Mouse (Mus musculus) kidney, embryonic 15.5 days (tissue): Measurements from ENCODE around the gene Stx1b. TPM values are rescaled to one million over a fixed set of nuclear protein-coding genes. Genes with fewer than 3 reads are reported as not detected.

Experiments
- ATAC-seq: fragments of 200-750 bp; cut with Nextera tagmentation; replicated peaks from 2 replicates; pipeline ENCODE4 v1.8.0; 2017; ENCODE audit warnings: moderate TSS enrichment; ENCODE audit not compliant: low FRiP score
- H3K27ac ChIP-seq: fragments of 300-500 bp; sonication (generic); 2 replicates; pipeline ENCODE4 v1.5.1; 2015; ENCODE audit warnings: mild to moderate bottlenecking, inconsistent platforms
- H3K27me3 ChIP-seq: fragments of 300-500 bp; sonication (generic); 2 replicates; pipeline ENCODE4 v1.6.1; 2015; ENCODE audit warnings: inconsistent platforms
- H3K36me3 ChIP-seq: fragments of 300-500 bp; sonication (generic); 2 replicates; pipeline ENCODE4 v1.6.1; 2015; ENCODE audit warnings: inconsistent platforms
- H3K4me1 ChIP-seq: fragments of 300-500 bp; sonication (generic); 2 replicates; pipeline ENCODE4 v1.6.1; 2015; ENCODE audit warnings: inconsistent platforms
- H3K4me2 ChIP-seq: fragments of 300-500 bp; sonication (generic); 2 replicates; pipeline ENCODE4 v1.6.1; 2015; ENCODE audit warnings: moderate library complexity, mild to moderate bottlenecking, inconsistent platforms
- H3K4me3 ChIP-seq: fragments of 300-500 bp; sonication (generic); replicated peaks from 2 replicates; pipeline ENCODE4 v1.5.1; 2015; ENCODE audit warnings: mild to moderate bottlenecking, inconsistent platforms
- H3K9ac ChIP-seq: fragments of 300-500 bp; sonication (generic); 2 replicates; pipeline ENCODE4 v1.6.1; 2015; ENCODE audit warnings: mild to moderate bottlenecking, inconsistent platforms
- H3K9me3 ChIP-seq: fragments of 300-500 bp; sonication (generic); replicated peaks from 2 replicates; pipeline ENCODE4 v1.6.1; 2016; ENCODE audit warnings: inconsistent platforms
- WGBS: fragments of 180-500 bp; shearing (Covaris S2); methylation state at CpG from one replicate; pipeline ENCODE4 v1.1.7; 2015; ENCODE audit warnings: mixed read lengths; 5-methylcytosine and 5-hydroxymethylcytosine counted together
- polyA plus RNA-seq: library from polyadenylated mRNA; unstranded; fragments of >200 nt; fragmentation: Nextera tagmentation; extraction: Ambion mirVana; gene quantifications from 2 replicates; pipeline ENCODE4 v1.2.1, GENCODE M21; 2015

Gene Stx1b
- polyA plus RNA-seq, 1 experiment from 2014 or later: 5.2 TPM

DNA sequence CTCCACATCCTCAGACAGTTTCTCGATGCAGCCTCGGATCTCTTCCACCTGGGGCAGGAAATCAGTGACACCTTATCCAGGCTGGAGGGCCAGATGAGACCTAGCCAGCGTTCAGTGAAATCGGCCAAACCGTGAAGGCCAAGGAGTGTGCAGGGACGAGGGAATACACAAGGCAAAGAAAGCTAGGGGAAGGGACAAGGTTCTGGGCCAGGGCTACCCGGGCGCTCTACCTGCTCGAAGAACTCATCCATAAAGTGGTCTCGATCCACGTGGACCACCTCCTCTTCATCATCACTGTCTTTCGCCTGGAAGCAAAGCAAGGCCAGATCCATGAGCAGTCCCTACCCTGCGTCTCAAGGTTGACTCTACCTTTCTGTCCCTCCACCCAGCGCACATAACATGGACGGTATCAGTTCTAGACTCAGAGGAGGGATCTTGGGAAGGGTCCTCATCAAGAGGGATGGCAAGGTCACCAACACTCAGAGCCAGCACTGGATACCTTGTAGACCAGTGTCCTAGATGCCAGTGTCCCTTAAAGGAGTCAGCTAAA, 9.2 kb downstream of the Stx1b start:
- Histone ChIP-seq H3K27ac (peak overlapping the region; percentile 51), H3K36me3 (peaks cover 11% of the 10 kb centered on the region; the same call in 1 of the 2 replicates), H3K4me3 (no peak overlapping the region), H3K9me3 (no peaks in the 10 kb centered on the region), H3K9ac (no peak overlapping the region), H3K4me1 (peaks cover 28% of the 10 kb centered on the region), H3K4me2 (no peak overlapping the region), H3K27me3 (no peaks in the 10 kb centered on the region)
- no peak for ATAC-seq
- WGBS: 77% methylated on average over 15 of the region's 15 CpGs

DNA sequence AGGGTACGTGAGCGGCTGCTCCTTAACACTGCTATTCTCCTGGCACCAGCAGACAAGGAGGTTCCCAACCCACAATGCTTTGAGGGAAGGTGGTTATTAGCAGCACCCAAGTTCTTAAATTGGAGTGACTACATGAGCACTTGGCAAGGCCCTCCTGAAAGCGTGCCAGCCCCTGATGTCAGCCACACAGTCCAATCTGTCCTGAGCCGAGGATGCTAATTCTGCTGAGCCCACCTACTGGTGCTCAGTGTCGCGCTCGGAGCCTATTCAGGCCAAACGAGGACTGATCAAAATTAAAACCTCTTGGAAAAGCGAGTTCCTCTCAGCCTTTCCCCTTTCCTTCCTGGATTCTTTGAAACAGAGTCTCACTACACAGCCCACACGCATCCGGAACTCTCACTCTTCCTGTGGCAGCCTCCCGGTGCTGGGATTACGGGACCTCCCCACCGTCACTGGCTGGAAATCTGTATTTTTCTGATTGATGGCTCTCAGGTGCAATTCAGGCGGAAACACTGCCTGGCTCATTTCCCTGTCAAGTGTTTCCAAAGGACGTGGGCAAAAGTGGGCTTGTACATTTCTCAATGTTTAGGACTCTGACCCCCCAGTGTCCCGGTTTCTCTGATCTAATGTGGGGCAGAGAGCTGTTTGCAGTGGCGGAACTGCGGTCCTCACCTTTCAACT, 10.0 kb downstream of the Stx1b start:
- no peak overlapping the region for H3K4me2 ChIP-seq
- H3K9ac ChIP-seq: no peak overlapping the region
- ATAC-seq: 0 out of 2 replicates have a peak, but pooled peaks have one; percentile 30

DNA sequence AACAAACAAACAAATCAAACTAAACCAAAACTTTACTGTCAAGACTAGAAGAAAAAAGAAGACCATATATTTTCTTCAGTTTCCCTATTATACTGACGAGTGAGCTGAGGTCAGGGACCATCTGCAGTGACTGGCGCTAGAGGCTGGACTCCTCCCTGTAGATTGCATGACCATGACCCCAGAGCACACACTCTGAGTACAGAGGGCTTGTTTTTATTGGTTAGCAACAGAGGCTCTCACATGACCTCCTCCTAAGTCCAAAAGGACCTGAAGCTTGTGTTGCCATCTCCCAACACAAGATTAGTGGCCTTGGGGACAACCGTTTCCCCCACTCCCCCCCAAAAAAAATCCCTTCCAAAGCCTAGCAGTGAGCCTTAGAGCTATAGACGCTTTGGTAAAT, 10.5 kb downstream of the Stx1b start:
- H3K4me1 ChIP-seq: peaks cover 28% of the 10 kb centered on the region
- 51% methylated on average over 4 of the region's 4 CpGs for WGBS
- H3K9ac ChIP-seq: no peak overlapping the region
- H3K27me3 ChIP-seq: no peaks in the 10 kb centered on the region
- H3K9me3 ChIP-seq: no peaks in the 10 kb centered on the region
- H3K4me2 ChIP-seq: no peak overlapping the region
- no peak overlapping the region for H3K4me3 ChIP-seq
- ATAC-seq: no peak
- H3K27ac ChIP-seq: peak overlapping the region; percentile 55
- peaks cover 16% of the 10 kb centered on the region; the same call in 1 of the 2 replicates for H3K36me3 ChIP-seq

More for the DNA sequence above, 10.0 kb downstream of the Stx1b start:
- peaks cover 28% of the 10 kb centered on the region for H3K4me1 ChIP-seq
- peaks cover 16% of the 10 kb centered on the region; the same call in 1 of the 2 replicates for H3K36me3 ChIP-seq
- H3K9me3 ChIP-seq: no peaks in the 10 kb centered on the region
- 62% methylated on average over 19 of the region's 19 CpGs for WGBS
- H3K27ac ChIP-seq: peak overlapping the region; percentile 55
- H3K4me3 ChIP-seq: no peak overlapping the region
- H3K27me3 ChIP-seq: no peaks in the 10 kb centered on the region

DNA sequence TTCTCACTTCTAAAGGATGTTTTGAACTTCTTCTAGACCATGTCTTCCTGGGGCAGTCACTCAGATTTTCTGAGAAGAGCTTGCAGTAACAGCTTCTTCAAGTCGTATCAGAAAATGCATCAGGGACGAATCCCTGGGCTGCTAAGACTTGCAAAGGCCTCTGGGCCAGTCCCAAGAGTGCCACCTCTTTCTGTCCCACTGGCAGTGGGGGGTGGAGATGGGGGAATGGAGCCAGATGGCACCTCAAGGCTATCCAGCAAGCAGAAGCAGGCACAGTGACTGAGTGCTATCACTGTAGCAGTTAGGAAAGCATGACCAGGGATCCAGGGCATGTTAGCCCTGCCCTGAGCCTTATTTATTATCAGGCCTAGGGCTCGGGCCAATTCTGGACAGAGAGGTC, 12.1 kb downstream of the Stx1b start:
- H3K27ac ChIP-seq: no peak overlapping the region

DNA sequence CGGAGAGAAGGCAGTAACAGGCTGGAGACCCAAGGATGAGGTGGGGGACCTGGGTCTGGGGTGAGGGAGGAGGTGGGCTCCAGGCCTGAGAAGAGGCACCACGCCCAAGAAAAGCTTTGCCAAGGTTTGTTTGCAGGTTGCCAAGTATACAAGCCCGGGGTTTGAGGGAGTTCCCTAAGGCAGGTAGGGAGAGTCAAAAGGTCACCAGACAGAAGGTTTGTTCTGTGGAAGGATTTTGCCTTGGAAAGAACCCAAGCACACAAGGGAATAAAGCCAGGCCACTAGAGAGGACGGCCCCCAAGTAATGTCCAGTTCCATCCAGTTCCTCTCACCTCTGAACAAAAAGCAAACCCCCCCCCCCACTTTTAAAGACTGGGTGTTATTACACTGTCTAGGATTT, 13.1 kb downstream of the Stx1b start:
- Histone ChIP-seq H3K9ac (no peak overlapping the region), H3K27ac (no peak overlapping the region), H3K9me3 (no peaks in the 10 kb centered on the region), H3K27me3 (no peaks in the 10 kb centered on the region), H3K36me3 (peaks cover 16% of the 10 kb centered on the region; the same call in 1 of the 2 replicates), H3K4me1 (peaks cover 24% of the 10 kb centered on the region), H3K4me3 (no peak overlapping the region), H3K4me2 (no peak overlapping the region)
- WGBS: 82% methylated on average over 4 of the region's 4 CpGs
- ATAC-seq: no peak

More for the DNA sequence above, 12.1 kb downstream of the Stx1b start:
- Histone ChIP-seq H3K9me3 (no peaks in the 10 kb centered on the region), H3K4me3 (no peak overlapping the region), H3K27me3 (no peaks in the 10 kb centered on the region), H3K36me3 (peaks cover 16% of the 10 kb centered on the region; the same call in 1 of the 2 replicates), H3K4me2 (no peak overlapping the region), H3K4me1 (peaks cover 28% of the 10 kb centered on the region), H3K9ac (no peak overlapping the region)
- WGBS: 89% methylated on average over 3 of the region's 3 CpGs
- ATAC-seq: no peak

DNA sequence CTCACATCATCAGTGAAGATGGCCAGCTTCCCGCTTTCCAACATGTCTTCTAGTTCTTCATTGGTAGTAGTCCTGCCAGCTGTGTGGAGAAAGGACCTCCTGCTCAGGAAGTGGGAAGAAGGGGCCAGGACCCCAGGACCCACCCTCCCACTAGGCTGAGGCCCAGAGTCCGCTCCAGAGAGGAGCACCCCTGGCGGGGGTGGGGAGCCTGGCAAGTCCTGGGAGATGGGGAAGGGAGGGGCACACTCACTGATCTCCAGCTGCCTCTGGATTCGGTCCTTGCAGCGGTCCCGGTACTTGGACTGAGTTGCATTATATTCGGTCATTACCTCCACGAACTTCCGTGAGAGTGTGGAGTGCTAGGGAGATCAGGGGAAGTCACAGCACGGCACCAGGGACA, 13.7 kb downstream of the Stx1b start:
- Histone ChIP-seq H3K36me3 (peaks cover 16% of the 10 kb centered on the region; the same call in 1 of the 2 replicates), H3K4me3 (no peak overlapping the region), H3K27me3 (no peaks in the 10 kb centered on the region), H3K4me1 (peaks cover 18% of the 10 kb centered on the region), H3K9ac (no peak overlapping the region), H3K9me3 (no peaks in the 10 kb centered on the region), H3K27ac (no peak overlapping the region), H3K4me2 (no peak overlapping the region)
- WGBS: 86% methylated on average over 10 of the region's 10 CpGs
- no peak for ATAC-seq

DNA sequence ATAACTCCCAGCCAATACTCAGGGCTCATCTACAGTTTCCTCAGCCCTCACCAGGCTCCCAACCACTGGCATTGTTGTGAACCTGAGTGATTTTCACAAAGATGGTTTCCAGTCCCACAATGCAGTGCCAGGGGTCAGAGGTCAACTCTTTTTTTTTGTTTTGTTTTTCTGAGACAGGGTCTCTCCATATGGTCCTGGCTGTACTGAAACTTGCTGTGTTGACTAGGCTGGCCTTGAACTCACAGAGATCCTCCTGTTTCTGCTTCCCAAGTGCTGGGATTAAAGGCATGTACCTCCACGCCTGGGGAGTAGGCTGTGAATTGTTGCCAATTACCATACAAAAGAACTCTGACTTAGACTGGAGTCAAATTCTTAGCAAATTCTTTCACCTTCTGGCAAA, 14.5 kb downstream of the Stx1b start:
- no peak overlapping the region for H3K4me2 ChIP-seq
- peaks cover 10% of the 10 kb centered on the region for H3K4me1 ChIP-seq
- H3K9me3 ChIP-seq: no peaks in the 10 kb centered on the region
- no peak for ATAC-seq
- H3K36me3 ChIP-seq: peaks cover 19% of the 10 kb centered on the region; the same call in 1 of the 2 replicates
- H3K27me3 ChIP-seq: no peaks in the 10 kb centered on the region
- 94% methylated on average over 1 of the region's 1 CpGs for WGBS
- no peak overlapping the region for H3K27ac ChIP-seq
- H3K9ac ChIP-seq: no peak overlapping the region
- H3K4me3 ChIP-seq: no peak overlapping the region

DNA sequence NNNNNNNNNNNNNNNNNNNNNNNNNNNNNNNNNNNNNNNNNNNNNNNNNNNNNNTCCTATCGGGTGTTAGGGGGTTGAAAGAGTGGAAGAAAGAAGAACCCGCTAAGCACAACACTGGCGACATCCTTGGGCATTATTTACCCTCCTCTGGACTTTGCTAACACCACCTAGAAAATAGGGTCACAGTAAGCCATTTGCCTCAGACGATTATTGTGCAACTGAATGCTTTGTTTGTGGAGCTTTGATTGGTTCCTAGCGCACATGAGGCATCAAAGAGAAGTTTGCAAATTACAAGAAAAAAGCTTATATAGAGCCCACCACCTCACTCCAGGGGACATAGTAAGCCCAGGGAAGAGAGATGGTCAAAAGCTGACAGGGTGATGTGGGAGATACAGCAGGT, 15.5 kb downstream of the Stx1b start:
- Histone ChIP-seq H3K4me2 (no peak overlapping the region), H3K9ac (no peak overlapping the region), H3K27me3 (no peaks in the 10 kb centered on the region), H3K4me1 (0 out of 2 replicates have a peak, but pooled peaks cover under 1% of the 10 kb centered on the region), H3K4me3 (no peak overlapping the region), H3K9me3 (no peaks in the 10 kb centered on the region), H3K36me3 (peaks cover 22% of the 10 kb centered on the region), H3K27ac (no peak overlapping the region)
- ATAC-seq: no peak
- WGBS: 63% methylated on average over 5 of the region's 5 CpGs

DNA sequence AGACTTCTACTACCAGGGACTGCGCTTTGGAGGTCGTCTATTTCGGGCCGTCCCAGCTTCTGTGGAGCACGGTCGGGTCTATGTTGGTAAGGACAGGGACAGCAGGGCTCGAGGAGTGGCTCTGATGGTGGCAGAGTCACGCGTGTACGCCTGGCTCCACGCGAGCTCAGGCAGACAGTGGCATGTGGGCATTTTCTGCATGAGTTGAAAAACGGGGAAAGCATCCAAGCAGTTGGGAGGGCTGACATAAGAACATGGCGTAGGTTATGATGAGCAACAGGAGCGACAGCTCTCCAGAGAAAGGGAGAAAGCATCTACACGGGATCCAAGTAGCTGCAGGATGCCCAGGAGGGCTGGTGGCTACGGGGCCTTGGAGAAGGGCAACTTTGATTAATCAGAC, 22.0 kb downstream of the Stx1b start:
- H3K27ac ChIP-seq: no peak overlapping the region
- H3K4me3 ChIP-seq: no peak overlapping the region
- WGBS: 91% methylated on average over 17 of the region's 17 CpGs
- H3K9me3 ChIP-seq: no peaks in the 10 kb centered on the region
- ATAC-seq: no peak
- H3K27me3 ChIP-seq: no peaks in the 10 kb centered on the region
- H3K4me2 ChIP-seq: no peak overlapping the region
- H3K36me3 ChIP-seq: peaks cover 56% of the 10 kb centered on the region
- H3K9ac ChIP-seq: no peak overlapping the region
- peaks cover 9% of the 10 kb centered on the region for H3K4me1 ChIP-seq

DNA sequence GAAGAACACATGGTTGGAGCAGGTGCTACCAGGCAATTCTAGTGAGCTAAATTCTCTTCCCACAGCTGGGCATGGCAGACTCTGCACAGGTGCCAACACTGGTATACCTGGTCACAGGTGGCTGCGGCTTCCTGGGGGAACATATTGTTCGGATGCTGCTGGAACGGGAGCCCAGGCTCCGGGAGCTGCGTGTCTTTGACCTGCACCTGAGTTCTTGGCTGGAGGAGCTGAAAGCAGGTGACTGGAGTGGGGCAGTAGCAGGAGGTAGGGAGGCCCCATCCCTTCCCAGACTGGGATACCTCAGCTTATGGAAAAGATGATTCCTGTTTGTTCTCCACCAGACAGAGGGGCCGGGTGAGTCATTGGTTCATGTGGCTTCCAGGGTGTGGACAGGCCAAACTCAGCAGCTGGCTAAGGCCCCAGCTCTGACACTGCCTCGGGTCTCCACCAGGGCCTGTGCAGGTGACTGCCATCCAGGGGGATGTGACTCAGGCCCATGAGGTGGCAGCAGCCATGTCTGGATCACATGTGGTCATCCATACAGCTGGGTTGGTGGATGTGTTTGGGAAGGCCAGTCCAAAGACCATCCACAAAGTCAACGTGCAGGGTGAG, 23.2 kb downstream of the Stx1b start:
- Histone ChIP-seq H3K4me1 (peaks cover 9% of the 10 kb centered on the region), H3K27ac (peak overlapping the region; percentile 61), H3K9me3 (no peaks in the 10 kb centered on the region), H3K9ac (no peak overlapping the region), H3K4me2 (peak overlapping the region; percentile 49), H3K36me3 (peaks cover 68% of the 10 kb centered on the region), H3K27me3 (no peaks in the 10 kb centered on the region), H3K4me3 (peak overlapping the region; percentile 33)
- 0 out of 2 replicates have a peak, but pooled peaks have one; percentile 7 for ATAC-seq
- 91% methylated on average over 8 of the region's 8 CpGs for WGBS

DNA sequence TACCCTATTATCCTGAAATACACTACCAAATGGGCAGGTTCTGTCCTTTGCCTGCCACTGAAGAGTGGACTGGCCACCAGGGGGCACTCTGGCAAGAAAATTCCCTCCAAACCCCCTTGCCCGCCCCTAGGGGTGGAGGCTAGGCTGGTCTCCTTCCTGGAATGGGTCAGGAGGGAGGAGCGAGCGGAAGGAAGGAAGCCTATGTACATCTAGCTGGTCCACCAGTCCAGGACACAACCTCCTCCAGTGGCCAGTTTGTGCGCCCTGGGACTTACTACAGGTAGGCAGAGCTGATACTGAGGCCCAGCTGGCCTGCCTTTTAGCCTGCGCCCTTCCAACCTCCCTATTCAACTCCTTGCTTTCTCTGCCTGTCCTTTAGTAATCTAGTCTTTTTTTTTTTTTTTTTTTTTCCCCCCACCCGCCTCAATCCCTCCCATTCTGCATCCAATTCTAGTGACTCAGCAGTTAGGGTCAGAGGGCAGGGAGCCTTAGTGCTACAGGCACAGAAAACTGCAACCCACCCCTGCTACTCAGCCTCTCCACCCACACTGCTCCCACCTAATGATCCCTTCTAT, 23.8 kb downstream of the Stx1b start, which contains the start of gene Hsd3b7:
TSS of gene Hsd3b7 (plus strand) at position 170 of the 575 bp plus-strand sequence.
- peak within 1 kb of the TSS; percentile 61 for H3K27ac ChIP-seq
- peak within 1 kb of the TSS; percentile 49 for H3K4me2 ChIP-seq
- WGBS: 23% methylated on average over 6 of the region's 6 CpGs
- no peaks in the 10 kb centered on the region for H3K27me3 ChIP-seq
- ATAC-seq: peak; percentile 92
- no peaks in the 10 kb centered on the region for H3K9me3 ChIP-seq
- H3K36me3 ChIP-seq: peaks cover 74% of the 10 kb centered on the region
- H3K4me1 ChIP-seq: peaks cover 9% of the 10 kb centered on the region
- peak within 1 kb of the TSS; percentile 33 for H3K4me3 ChIP-seq
- no peak within 1 kb of the TSS for H3K9ac ChIP-seq

DNA sequence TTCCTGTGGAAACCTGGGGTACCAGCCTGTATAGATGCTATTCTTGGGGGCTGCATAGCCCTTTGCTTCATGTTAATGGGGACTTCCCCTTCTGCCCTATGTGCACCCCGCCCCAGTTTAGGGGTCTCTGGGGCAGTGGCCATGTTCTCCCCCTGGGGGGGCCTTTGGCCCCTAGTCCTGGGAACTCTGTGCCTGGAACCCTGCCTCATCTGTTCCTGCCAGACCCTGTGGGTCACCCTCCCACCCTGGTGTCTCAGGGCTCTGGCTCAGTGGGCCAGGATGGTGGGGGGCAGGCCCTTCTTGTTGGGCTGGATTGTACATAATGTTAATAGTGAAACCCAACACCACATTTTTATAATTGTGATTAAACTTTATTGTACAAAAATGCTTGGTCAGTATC, 24.6 kb downstream of the Stx1b start:
- no peak overlapping the region for H3K9ac ChIP-seq
- H3K4me1 ChIP-seq: peaks cover 9% of the 10 kb centered on the region
- WGBS: 87% methylated on average over 1 of the region's 1 CpGs
- H3K36me3 ChIP-seq: peaks cover 79% of the 10 kb centered on the region
- H3K27ac ChIP-seq: peak overlapping the region; percentile 1; the same call in 1 of the 2 replicates
- no peaks in the 10 kb centered on the region for H3K9me3 ChIP-seq
- no peaks in the 10 kb centered on the region for H3K27me3 ChIP-seq
- H3K4me2 ChIP-seq: no peak overlapping the region
- H3K4me3 ChIP-seq: no peak overlapping the region
- no peak for ATAC-seq
